Mouse (Mus musculus) kidney, postnatal 25 days (tissue): ENCODE results near the gene Hoxb1.

ENCODE experiments used
- DNase-seq, 2 experiments: peaks; one replicate each; pipeline ENCODE4 v3.0.0; 2021; ENCODE audit warnings: mixed read lengths in 2 of 2

Hoxb1 gene

GRCm38 (mm10) chr11:96350341-96350624, 15.3 kb upstream of the Hoxb1 start, which contains the start of gene Hoxb2:
Gene Hoxb2, plus strand, starts transcription at chr11:96350525.
- DNase-seq = no peak

- DNase-seq = no peak
These were observed 14.8 kb upstream of the Hoxb1 start for GRCm38 (mm10) chr11:96350791-96351190.

DNA sequence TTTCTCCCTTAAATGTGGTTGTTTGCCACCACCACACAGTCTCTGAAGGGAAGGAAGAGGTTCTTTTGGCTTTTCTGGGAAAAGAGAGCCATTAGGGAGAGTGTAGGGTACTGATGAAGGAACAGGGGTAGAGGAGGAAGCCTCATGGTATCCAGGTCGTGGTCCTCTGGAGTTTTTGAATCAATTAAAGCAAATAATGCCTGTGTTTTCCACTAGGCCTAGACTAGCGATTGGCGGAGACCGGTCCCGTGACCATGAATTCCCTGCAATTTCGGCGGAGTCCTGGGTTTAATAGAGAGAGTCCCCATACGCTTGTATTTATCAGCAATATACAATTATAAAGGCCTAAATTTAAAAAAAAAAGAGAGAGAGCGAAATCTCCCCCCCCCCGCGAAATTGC, 14.2 kb upstream of the Hoxb1 start:
- peak; percentile 68 to 87 for DNase-seq

- DNase-seq = peak; percentile 76 to 86
These were observed 13.7 kb upstream of the Hoxb1 start for GRCm38 (mm10) chr11:96351831-96352230.

GRCm38 (mm10) chr11:96352691-96353521, 12.6 kb upstream of the Hoxb1 start:
- DNase-seq = peak; percentile 75 to 91

DNA sequence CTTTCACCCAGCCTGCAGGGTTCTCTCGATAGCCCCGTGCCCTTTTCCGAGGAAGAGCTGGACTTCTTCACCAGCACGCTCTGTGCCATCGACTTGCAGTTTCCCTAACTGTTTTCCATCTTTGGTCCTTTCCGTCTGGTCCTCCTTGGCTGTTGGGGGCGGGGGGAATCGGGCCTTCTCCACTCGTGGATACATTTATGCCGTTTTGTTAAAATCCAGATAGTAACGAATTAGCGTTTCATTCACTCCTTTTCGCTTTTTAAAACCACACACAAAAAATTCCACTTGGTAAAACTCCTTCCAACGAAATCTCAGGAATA, 12.1 kb upstream of the Hoxb1 start:
- no peak for DNase-seq

DNA sequence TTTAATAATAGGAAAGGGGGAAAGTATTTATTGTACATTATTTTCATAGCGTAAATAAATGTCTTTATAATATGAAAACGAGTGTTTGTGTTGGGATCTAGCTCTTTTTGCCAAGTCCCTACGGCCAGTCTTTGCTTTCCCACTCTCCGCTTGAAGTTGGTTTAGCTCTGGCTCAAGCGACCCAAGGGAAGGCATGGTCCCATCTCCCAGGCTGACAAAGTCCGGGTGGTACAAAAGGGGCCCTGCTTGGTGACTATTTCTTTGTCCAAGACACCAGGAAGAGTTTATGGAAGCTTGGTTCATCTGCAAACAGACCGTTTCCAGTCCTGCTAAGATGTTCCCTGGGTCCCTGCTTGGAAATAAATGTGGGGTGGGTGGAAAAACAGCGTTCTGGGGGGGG, 11.6 kb upstream of the Hoxb1 start:
- no peak for DNase-seq

- DNase-seq = peak; percentile 71 to 83
These were observed 11.2 kb upstream of the Hoxb1 start for GRCm38 (mm10) chr11:96354376-96354775.

- no peak for DNase-seq
These were observed 10.7 kb upstream of the Hoxb1 start for GRCm38 (mm10) chr11:96354801-96355311.

GRCm38 (mm10) chr11:96363807-96364206, 1.7 kb upstream of the Hoxb1 start:
- DNase-seq = peak in 1 of 2 experiments; percentile 82

DNA sequence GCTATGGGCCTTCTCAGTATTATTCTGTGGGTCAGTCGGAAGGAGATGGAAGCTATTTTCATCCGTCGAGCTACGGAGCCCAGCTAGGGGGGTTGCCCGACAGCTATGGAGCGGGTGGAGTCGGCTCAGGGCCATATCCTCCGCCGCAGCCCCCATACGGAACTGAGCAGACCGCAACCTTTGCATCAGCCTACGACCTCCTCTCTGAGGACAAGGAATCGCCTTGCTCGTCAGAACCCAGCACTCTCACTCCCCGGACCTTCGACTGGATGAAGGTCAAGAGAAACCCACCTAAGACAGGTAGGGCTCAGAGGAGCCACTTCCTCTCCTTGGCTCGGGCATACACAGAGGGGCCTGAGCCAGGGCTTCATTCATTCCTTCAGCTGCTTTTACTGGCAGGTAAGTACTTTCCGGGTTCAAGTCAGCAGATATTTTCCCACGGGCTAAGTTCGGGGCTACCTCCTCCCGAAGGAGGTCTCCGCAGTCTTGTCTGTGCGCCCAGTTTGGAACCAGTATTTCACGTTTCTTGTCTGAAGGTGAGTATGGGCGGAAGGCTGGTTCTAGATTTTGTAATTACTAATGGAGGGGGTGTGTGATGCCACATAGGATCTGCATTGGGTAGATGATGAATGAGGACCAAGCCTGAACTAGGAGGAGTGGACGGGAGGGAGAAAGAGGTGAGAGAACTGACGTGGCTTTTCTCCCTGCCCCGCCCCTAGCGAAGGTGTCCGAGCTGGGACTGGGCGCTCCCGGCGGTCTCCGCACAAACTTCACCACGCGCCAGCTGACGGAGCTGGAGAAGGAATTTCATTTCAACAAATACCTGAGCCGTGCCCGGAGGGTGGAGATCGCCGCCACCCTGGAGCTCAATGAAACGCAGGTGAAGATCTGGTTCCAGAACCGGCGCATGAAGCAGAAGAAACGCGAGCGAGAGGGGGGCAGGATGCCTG, 815 bp downstream of the Hoxb1 start:
- DNase-seq = peak; percentile 50 to 75

DNA sequence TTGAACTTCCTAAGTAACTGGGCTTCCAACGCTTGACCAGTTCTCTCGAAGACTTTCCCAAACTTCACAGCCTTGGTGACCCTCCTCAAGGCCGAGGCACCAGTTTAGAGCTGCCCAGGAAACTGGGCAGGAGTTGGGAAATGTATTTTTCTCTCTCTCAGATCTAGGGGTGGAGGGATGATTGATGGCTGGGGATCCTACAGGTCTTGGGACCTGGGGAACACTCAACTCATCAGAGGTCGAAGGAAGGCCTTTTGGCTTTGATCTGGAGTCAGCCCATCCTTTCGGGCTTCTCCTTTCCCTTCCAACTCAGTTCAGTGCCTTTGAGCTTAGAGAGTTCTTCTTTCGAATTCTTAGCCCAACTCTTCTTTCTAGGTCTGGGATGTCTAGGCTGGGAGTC, 1.6 kb downstream of the Hoxb1 start:
- DNase-seq = no peak

GRCm38 (mm10) chr11:96368686-96369085, 3.1 kb downstream of the Hoxb1 start:
- DNase-seq = no peak

DNA sequence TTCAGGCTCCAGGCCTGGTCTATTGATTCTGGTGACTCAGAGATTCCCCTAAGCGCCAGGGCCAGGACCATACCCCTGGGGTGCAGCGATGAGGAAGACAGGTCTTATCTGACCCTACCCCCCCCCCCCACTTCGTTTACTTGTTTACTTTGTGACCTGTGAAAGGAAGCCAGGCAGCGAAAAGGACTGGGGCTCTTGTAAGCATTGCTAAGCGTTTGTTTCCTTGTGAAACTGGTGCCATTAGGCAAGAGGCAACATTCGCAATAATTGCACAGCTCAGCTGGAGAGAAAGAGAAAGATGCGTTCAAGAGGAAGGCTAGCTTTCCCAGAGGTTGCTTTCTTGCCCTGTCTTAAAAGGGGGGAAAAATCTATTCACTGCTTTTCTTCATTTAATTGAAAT, 3.6 kb downstream of the Hoxb1 start:
- DNase-seq = no peak

GRCm38 (mm10) chr11:96371726-96372125, 6.2 kb downstream of the Hoxb1 start:
- no peak for DNase-seq

DNA sequence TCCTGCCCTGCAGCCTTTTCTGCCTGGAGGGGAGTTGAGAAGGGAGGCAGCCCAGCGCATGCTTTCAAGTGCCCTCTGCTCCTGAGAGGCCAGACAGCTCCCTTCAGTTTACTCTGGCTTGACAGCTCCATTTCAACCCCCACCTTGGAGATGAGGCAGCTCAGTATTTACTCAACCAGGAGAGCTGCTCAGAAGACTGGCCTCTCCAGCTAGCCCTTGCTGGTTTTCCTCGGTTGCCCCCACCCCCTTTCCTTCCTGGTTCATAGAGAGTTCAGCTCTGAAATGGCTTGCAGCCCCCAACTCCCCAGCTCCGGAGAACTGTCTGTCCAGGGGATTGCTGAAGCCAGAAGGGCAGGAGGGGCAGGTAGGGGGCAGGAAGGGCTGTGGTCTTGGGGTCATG, 7.0 kb downstream of the Hoxb1 start:
- no peak for DNase-seq

- DNase-seq = no peak
These were observed 9.3 kb downstream of the Hoxb1 start for GRCm38 (mm10) chr11:96374810-96375209.

- no peak for DNase-seq
These were observed 17.8 kb downstream of the Hoxb1 start for GRCm38 (mm10) chr11:96383381-96383780.

- no peak for DNase-seq
These were observed 22.1 kb downstream of the Hoxb1 start for GRCm38 (mm10) chr11:96387635-96388034.

GRCm38 (mm10) chr11:96396772-96397626, 31.4 kb downstream of the Hoxb1 start:
- DNase-seq = no peak

DNA sequence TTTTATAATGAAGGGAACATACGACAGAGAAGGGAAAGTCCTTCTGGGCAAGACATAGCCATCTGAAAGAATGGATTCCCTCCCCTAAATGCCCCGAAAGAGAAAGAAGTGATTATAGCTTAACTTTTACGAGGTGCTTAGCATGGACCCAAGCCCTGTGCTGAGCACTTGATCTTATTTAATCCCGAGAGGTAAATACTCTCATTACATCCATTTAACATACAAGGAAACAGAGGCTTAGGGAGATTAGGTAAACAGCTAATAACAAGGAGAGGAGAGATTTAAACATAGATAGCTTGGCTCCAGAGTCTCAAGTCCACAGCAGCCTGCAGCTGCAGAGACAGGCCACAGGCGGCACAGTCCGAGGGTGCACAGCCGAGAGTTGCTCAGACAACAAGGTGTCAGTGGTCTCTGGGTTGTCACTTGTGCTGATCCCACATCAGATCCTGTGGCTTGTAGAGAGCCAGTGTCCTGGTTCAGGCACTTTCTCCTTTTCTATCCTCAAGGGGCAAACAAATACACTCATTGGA, 32.3 kb downstream of the Hoxb1 start:
- DNase-seq = no peak

DNA sequence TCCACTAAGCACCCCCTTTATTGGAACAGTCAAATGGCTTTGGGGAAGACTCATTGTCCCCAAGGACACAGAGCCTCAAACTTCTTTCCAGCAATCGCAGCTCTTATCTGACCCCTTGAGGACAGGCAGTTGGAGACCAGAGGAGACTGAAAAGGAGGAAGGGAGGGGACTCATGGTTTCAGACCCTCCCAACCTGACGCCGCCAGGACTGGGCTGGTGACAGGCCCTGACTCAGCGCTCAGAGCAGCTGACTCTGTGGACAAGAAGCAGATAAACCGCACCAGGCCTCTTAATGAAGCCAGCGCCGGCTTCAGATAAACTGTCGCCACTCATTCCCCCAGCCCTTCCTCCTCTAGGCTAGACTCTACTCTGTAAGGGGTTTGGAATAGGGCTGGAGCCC, 34.4 kb downstream of the Hoxb1 start:
- DNase-seq = no peak
